Mouse (Mus musculus) left cerebral cortex, adult 2 months (tissue): ENCODE measurements around the gene Synpo2. TPM values are rescaled to one million over a fixed set of nuclear protein-coding genes. Genes with fewer than 3 reads are reported as not detected.

Experiments
- DNase-seq, 2 experiments: peaks; one replicate each; pipeline ENCODE4 v3.0.0; 2021 to 2022; ENCODE audit warnings: low spot score in 2 of 2, mixed read lengths in 1 of 2; ENCODE audit errors: extremely low spot score in 1 of 2
- H3K27ac ChIP-seq: fragments of 200-600 bp; 2 replicates; pipeline ENCODE4 v1.8.1; 2022
- H3K4me3 ChIP-seq: fragments of 200-600 bp; 2 replicates; pipeline ENCODE4 v1.8.1; 2022
- CTCF ChIP-seq: fragments of 200-600 bp; IDR thresholded peaks from 2 replicates; pipeline ENCODE4 v1.8.1; 2022; ENCODE audit warnings: antibody characterized with exemption, mild to moderate bottlenecking, moderate library complexity
- intact Hi-C: fragments of 180-260 bp; cut with DNase I; formaldehyde crosslinking; loops from one replicate; pipeline ENCODE4 v1.15.1; 2025
- total RNA-seq, 2 experiments: library from RNA; stranded (reverse); gene quantifications; 2 replicates each; pipeline ENCODE4 v1.2.3; 2021

The Synpo2 gene
- total RNA-seq, 2 experiments from 2014 or later: 2.7 to 3.0 TPM

DNA sequence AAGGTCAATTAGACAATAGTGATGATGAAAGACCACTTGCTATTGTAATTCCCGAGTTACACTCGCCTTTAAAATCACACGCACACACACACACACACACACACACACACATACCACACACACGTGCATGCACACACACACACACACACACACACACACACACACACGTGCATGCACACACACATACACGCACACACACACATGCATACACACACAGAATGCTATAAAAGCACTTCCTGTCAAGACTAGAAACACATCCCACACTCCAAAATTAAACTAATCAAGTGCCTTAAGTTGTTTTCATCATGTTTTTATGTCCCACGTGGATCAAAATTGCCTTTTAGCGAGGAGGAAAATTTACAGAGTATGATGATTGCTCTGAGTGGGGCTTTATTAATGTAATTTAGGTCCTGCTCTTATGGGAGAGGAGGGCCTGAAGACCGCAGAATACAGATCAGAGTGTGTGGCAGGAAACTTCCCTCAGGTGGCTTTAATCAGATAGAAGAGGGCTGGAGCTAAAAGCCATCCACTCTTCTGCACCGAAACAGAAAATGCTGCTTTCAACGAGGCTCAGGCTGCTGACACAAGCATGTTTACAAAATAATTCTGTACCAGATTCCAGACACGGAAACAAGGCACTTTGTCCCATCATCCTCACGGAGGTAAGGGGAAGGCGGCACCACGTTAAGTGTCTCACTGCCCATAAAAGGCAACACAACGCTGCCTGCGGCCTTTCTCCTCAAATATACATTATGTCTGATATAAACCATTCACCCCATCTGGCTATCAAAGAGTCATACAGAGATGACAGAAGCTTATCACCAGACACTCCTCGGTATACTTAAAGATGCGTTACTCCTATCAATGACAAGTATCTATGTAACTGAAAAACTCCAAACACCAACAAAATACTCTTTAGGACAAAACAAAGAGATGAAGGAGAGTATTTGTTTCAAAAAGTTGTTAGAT lies 59.3 kb downstream of the Synpo2 start:
- Histone ChIP-seq H3K4me3 (no peak overlapping the region), H3K27ac (no peak overlapping the region)
- intact Hi-C loops: no loop called here
- no peak for DNase-seq
- TF ChIP-seq CTCF: no peak

DNA sequence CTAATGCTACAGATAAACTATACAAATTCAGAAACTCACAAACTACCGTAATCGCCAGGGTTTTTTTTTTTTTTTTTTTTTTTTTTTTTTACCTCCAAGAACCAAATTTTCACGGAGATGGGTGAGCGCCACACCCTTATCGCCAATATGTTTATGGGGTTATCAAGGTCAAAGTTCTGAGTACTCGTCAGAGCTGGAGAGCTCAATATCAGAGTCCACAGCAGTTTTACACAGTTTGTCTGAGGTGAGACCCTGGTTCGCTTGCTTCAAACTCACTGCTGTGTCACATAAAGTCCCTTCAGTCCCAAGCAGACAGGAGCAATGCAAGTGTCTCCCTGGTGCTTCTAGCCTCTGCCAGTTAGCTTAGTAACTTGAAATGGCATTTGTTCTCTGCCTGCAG lies 60.8 kb downstream of the Synpo2 start:
- Histone ChIP-seq H3K27ac (no peak overlapping the region), H3K4me3 (no peak overlapping the region)
- DNase-seq: no peak
- intact Hi-C loops: no loop called here
- no peak for TF ChIP-seq CTCF

DNA sequence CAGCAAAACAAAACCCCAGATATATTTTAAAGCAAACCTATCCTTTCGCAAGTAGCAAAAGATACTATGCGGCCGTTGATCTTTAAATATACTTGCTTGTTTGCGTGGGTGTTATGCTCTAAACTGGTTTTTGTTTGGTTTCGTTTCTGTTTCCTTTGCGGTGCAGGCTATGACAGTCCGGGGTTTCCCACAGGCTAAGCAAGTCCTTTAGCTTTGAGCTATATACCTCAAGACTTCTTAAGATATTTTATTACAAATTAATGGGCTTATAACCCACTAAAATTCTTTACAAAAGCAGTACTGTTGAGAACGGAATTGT lies 61.6 kb downstream of the Synpo2 start:
- Histone ChIP-seq H3K4me3 (no peak overlapping the region), H3K27ac (no peak overlapping the region)
- no peak for TF ChIP-seq CTCF
- DNase-seq: no peak
- intact Hi-C loops: no loop called here

DNA sequence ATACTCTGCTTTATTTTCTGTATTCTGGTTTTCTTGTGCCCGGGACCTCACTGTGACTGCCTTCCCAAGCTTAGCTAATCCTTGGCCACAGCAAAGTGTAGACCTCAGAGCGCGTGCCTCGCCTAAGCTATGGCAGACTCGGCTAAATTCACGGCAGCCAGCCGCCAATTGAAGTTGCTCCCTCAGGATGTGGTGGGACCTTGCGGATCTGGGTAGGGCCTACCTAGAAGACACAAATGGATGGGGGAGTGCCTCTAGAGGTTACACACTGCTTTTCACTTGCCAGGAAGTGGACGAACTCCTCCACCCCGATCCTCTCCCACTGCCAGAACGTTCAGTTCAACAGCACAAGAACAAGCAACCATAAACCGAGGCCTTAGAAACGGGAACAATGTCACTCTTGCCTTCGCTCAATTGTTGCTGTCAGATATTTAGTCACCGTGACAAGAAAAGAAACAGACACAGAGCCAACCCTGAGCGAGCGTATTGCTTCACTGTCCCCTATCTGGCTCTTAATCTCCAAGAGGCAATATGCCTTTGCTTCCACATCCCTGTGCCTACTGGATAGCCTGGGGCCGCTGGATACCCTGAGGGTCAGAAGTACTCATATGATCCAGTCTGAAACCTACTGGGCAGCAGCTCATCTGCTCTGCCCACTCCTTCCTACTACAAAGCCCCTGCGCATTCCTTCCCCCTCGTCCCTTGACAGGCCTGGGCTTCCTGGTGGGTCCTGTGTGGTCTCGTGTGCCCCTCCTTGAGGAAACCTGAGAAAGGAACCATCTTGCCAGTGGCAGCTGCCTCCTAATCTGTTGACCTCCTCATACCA lies 62.2 kb downstream of the Synpo2 start:
- intact Hi-C loops: no loop called here
- no peak for DNase-seq
- TF ChIP-seq CTCF: no peak
- Histone ChIP-seq H3K4me3 (no peak overlapping the region), H3K27ac (no peak overlapping the region)

DNA sequence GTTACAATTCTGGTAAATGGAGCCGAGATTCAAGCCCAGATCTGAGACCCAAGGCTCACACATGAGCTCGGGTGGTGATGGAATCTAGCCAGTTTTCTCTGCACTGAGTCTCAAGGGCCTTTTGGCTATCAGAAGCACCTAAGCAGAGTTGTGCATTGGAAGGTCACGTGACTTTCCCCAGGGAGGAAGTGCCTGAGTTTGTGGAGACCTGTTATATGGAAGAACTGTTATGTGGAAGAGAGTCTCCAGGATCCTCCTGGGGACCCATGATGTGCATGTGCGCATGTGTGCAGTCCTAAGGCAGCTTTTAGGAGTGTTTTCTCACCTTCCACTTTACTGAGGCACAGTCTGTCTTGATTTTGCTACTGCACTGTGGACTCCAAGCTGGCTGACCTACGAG lies 63.8 kb downstream of the Synpo2 start:
- no peak overlapping the region for H3K4me3 ChIP-seq
- intact Hi-C loops: no loop called here
- TF ChIP-seq CTCF: no peak
- no peak overlapping the region for H3K27ac ChIP-seq
- no peak for DNase-seq

DNA sequence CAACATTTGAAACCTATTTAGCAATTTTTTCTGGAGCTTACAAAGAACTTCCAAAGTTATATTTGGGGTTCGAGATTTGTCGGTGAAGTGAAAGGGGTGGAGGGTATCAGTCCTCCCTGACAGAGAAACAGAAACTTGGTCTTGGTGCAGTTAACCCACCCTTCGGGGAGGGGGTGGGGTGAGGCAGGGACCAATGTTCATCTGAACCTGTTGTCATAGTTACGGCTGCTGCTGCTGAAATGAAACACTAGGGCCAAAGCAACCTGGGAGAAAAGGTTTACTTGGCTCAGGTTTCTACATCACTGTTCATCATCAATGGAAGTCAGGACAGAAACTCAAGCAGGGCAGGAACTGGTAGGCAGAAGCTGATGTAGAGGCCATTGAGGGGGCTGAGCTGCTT lies 66.6 kb downstream of the Synpo2 start:
- intact Hi-C loops: loop anchor here (2.0 kb wide), 1 partner anchor 65 kb away; no protein-coding TSS in a partner anchor
- no peak for DNase-seq
- Histone ChIP-seq H3K4me3 (no peak overlapping the region), H3K27ac (no peak overlapping the region)
- TF ChIP-seq CTCF: no peak

DNA sequence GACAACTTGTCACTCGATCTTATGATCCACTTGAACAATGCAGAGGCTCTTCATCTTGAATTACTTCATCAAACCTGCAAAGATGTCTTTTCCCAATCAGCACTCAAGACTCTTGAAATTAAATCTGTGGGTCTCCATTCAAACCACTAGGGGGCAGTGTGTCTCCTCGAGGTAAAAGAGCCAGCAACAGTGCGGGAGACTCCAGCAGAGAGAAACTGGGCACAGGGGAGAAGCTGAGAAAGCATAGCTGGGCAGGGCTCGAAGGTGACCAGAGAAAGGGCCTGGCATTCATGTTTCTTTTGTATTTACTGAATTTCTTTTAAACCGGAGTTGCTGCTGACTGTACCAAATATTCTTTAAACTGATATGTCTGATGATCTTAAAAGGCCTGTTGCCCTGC lies 67.1 kb downstream of the Synpo2 start:
- intact Hi-C loops: loop anchor here (1.0 to 2.0 kb wide), 2 partner anchors 66 to 153 kb away; no protein-coding TSS in a partner anchor
- Histone ChIP-seq H3K27ac (no peak overlapping the region), H3K4me3 (no peak overlapping the region)
- peak; percentile 95 for TF ChIP-seq CTCF
- peak; percentile 46 to 55 for DNase-seq

DNA sequence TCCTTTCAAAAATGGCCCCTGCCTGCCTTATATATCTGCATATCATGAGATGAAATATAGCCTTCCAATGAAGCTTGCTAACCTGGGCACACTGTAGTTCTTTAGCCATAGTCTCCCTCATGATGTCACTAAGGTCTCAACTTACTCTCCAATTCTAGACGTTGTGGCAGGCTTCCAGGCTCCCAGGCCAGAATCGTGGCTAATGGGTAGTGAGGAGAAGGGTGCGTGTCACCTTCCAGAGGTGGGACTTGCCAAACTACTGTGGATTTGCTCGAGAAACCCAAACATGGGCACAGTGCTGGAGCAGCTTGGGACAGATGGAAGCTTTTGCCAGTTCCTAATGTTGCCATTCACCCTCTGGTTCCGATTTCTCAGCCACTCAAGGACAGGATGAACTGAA lies 69.5 kb downstream of the Synpo2 start:
- intact Hi-C loops: loop anchor here (1.0 kb wide), 1 partner anchor 187 kb away; no protein-coding TSS in a partner anchor
- DNase-seq: no peak
- no peak overlapping the region for H3K27ac ChIP-seq
- no peak overlapping the region for H3K4me3 ChIP-seq
- TF ChIP-seq CTCF: no peak

DNA sequence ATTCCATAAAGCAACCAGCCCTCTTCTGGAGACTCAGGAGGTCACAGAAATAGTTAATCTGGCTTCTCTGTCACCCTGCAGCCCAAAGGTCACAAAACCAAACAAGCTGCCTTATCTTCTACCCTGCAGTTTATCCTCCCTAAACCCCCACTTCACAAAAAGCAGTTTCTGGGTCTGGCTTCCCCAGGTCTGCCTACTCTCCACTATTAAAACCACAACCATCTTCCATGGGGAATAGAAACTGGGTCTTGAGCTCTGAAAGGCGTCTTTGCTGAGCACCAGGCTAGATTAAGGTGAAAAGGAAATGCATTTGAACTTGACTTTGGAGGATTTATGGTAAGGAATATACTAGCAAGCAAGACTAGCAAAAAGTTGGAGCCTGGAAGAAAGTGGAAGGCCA lies 71.8 kb downstream of the Synpo2 start:
- intact Hi-C loops: no loop called here
- H3K27ac ChIP-seq: no peak overlapping the region
- TF ChIP-seq CTCF: no peak
- no peak for DNase-seq
- H3K4me3 ChIP-seq: no peak overlapping the region

DNA sequence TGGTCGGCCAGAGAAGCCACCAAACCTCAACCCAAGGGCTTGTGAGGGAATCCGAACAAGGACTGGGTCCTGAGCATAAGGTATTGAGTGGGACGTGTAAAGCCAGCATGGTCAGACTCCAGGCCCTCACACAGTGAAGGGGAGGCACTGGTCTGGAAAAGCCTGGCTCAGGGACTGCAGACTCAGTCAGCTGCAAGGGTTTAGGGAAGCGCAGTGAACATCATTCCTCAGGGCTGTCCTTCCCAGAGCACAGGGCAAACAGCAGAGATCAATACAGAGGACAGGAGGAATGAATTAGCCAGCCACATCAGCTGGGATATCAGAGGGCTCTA lies 72.8 kb downstream of the Synpo2 start:
- no peak for TF ChIP-seq CTCF
- Histone ChIP-seq H3K27ac (no peak overlapping the region), H3K4me3 (no peak overlapping the region)
- DNase-seq: no peak
- intact Hi-C loops: no loop called here

DNA sequence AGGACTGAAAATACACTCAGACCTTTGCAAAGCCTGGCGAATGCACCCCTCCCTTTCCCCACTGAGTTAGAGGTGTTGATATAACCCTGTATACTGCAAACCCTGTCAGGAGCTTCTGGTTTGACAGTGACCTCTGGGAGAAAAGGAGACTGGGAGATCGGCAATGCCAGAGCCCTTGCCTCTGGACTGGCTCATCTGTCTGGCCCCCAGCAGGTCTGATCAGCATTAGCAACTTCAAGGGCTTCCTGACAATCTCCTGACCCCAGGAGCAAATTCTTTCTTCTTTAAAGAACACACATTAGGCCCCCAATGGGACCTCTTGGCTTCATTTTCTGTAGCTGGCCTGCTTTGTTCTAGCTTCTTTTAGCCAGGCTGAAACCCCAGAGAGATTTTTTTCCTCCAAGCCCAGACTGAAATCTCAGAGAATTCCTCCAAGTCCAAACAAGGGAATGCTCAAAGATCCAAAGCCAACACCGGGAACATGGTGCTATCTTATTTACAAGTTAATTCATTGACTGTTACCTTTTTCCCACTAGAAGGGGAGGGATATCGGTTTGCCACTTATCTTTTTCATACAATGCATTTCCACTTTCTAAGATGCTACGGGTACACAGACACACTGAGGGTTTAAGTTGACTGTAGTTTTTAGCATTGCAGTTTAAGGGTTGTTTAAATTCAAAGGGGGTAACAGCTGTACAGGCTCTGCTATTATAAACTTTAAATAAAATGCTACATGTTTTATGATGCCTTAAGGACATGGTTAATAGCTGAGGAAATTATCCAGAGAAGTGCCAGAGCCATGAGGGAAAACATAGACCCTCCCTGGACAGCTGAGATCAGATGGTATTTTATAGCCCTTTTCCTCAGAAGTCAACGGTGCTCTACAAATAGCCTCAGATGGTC lies 73.4 kb downstream of the Synpo2 start:
- intact Hi-C loops: no loop called here
- H3K4me3 ChIP-seq: no peak overlapping the region
- H3K27ac ChIP-seq: no peak overlapping the region
- no peak for TF ChIP-seq CTCF
- no peak for DNase-seq
